Mouse (Mus musculus): ENCODE results near the gene Ism2. TPM values are rescaled to one million over a fixed set of nuclear protein-coding genes. Genes with fewer than 3 reads are reported as not detected.

The Ism2 gene
- polyA plus RNA-seq, 1 experiment from 2014 or later: 0.23 TPM

DNA sequence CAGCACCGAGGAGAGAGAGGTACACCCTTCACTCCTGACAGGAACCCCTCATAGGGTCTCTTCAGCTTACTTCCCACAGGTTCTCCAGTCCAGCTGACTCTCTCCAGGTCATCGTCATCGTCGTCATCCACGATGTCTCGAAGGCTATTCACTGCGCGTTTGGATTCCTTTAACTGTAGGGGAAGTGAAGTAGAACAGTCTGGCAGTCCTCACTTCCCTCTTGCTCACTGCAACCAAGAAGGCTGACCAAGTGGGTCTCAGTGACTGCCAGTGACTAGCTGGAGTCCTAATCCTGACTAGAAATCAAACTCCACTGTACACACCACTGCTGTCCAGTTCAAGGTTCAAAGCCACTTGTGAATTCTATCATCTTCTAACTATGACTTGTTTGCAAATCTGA, 38.9 kb downstream of the Ism2 start:
- peaks cover 62% of the 10 kb centered on the region for H3K36me3 ChIP-seq (ENCODE audit: control insufficient read depth, insufficient read depth)
- no peak overlapping the region for H3K4me2 ChIP-seq (replicated peaks; ENCODE audit: low read depth)
- H3K27me3 ChIP-seq (replicated peaks; ENCODE audit: control insufficient read depth, insufficient read depth, low read length): no peaks in the 10 kb centered on the region
- no peak for ATAC-seq
- TF ChIP-seq CTCF (IDR thresholded peaks at IDR 0.05; ENCODE audit: low read depth): no peak
- no peaks in the 10 kb centered on the region for H3K9me3 ChIP-seq (ENCODE audit: control insufficient read depth)
- 96% methylated on average over 8 of the region's 8 CpGs for WGBS
- H3K4me1 ChIP-seq (replicated peaks; ENCODE audit: control insufficient read depth, insufficient read depth, low read length): no peaks in the 10 kb centered on the region
- no peak overlapping the region for H3K27ac ChIP-seq (ENCODE audit: low read depth, low read length)
- H3K4me3 ChIP-seq (ENCODE audit: low read depth, low read length): no peak overlapping the region
- no peak overlapping the region for H3K9ac ChIP-seq (ENCODE audit: low read depth, low read length)

DNA sequence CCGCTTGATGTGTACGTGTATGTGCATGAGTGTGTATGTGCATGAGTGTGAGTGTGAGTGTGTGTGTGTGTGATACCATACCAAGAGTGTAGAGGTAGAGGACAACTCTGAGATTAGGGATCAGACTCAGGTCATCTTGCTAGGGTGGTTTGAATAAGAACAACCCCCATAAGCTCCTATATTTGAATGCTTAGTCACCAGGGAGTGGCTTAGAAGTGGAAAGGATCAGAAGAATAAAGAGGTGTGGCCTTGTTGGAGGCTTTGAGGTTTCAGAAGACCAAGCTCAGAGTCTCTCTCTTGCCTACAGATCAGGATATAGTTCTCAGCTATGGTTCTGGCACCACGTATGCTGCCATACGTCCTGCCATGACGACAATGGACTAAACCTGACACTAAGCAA, 42.9 kb downstream of the Ism2 start:
- 94% methylated on average over 5 of the region's 5 CpGs for WGBS
- Histone ChIP-seq H3K4me1 (replicated peaks; ENCODE audit: control insufficient read depth, insufficient read depth, low read length) (no peaks in the 10 kb centered on the region), H3K36me3 (ENCODE audit: control insufficient read depth, insufficient read depth) (peaks cover 73% of the 10 kb centered on the region), H3K4me3 (ENCODE audit: low read depth, low read length) (no peak overlapping the region), H3K9me3 (ENCODE audit: control insufficient read depth) (no peaks in the 10 kb centered on the region), H3K27me3 (replicated peaks; ENCODE audit: control insufficient read depth, insufficient read depth, low read length) (no peaks in the 10 kb centered on the region), H3K27ac (ENCODE audit: low read depth, low read length) (no peak overlapping the region), H3K9ac (ENCODE audit: low read depth, low read length) (no peak overlapping the region), H3K4me2 (replicated peaks; ENCODE audit: low read depth) (no peak overlapping the region)
- no peak for TF ChIP-seq CTCF (IDR thresholded peaks at IDR 0.05; ENCODE audit: low read depth)
- no peak for ATAC-seq

DNA sequence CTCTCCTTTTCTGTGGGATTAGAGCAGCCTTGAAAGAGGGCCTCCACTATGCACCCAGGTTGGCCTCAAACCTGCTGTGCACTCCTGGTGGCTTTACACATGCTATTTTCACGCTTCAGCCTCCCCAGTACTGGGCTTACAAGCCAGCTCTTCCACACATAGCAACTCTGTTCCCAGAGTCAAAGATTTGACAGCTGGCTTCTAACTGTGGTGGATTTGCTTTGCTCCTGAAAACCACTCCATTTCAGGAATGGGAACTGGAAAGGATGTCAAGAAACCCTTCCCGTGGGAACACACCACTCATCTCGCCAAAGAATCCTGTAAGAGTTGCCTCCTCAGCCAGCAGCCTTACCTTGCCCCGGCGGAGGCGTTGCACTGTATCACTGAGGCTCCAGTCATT, 45.6 kb downstream of the Ism2 start:
- no peaks in the 10 kb centered on the region for H3K9me3 ChIP-seq (ENCODE audit: control insufficient read depth)
- H3K4me1 ChIP-seq (replicated peaks; ENCODE audit: control insufficient read depth, insufficient read depth, low read length): no peaks in the 10 kb centered on the region
- H3K27ac ChIP-seq (ENCODE audit: low read depth, low read length): no peak overlapping the region
- peaks cover 84% of the 10 kb centered on the region for H3K36me3 ChIP-seq (ENCODE audit: control insufficient read depth, insufficient read depth)
- H3K4me3 ChIP-seq (ENCODE audit: low read depth, low read length): no peak overlapping the region
- H3K4me2 ChIP-seq (replicated peaks; ENCODE audit: low read depth): no peak overlapping the region
- H3K27me3 ChIP-seq (replicated peaks; ENCODE audit: control insufficient read depth, insufficient read depth, low read length): no peaks in the 10 kb centered on the region
- no peak for TF ChIP-seq CTCF (IDR thresholded peaks at IDR 0.05; ENCODE audit: low read depth)
- H3K9ac ChIP-seq (ENCODE audit: low read depth, low read length): no peak overlapping the region
- WGBS: 94% methylated on average over 6 of the region's 6 CpGs
- ATAC-seq: no peak

DNA sequence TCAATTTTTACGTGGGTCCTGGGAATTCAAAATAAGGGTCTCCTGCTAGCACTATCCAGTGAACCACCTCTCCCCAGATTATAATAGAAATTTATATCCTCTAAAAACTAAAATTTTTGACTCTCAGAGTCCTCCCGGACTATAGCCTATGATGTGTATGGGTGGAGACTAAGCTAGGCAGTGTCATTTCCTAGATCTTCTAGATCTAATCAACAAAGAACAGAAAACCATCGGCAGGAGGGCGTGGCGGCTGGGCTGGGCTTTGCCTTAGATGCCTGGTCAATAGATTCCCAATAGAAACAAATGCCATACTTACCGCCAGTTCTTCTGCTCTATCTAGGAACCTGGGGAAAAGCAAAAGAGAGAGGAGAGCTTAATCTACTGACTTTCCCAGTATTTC, 49.3 kb downstream of the Ism2 start:
- Histone ChIP-seq H3K36me3 (ENCODE audit: control insufficient read depth, insufficient read depth) (peaks cover 76% of the 10 kb centered on the region), H3K4me3 (ENCODE audit: low read depth, low read length) (no peak overlapping the region), H3K4me1 (replicated peaks; ENCODE audit: control insufficient read depth, insufficient read depth, low read length) (no peaks in the 10 kb centered on the region), H3K9ac (ENCODE audit: low read depth, low read length) (no peak overlapping the region), H3K9me3 (ENCODE audit: control insufficient read depth) (no peaks in the 10 kb centered on the region), H3K4me2 (replicated peaks; ENCODE audit: low read depth) (no peak overlapping the region), H3K27me3 (replicated peaks; ENCODE audit: control insufficient read depth, insufficient read depth, low read length) (no peaks in the 10 kb centered on the region), H3K27ac (ENCODE audit: low read depth, low read length) (no peak overlapping the region)
- ATAC-seq: no peak
- 79% methylated on average over 6 of the region's 6 CpGs for WGBS
- TF ChIP-seq CTCF (IDR thresholded peaks at IDR 0.05; ENCODE audit: low read depth): no peak

DNA sequence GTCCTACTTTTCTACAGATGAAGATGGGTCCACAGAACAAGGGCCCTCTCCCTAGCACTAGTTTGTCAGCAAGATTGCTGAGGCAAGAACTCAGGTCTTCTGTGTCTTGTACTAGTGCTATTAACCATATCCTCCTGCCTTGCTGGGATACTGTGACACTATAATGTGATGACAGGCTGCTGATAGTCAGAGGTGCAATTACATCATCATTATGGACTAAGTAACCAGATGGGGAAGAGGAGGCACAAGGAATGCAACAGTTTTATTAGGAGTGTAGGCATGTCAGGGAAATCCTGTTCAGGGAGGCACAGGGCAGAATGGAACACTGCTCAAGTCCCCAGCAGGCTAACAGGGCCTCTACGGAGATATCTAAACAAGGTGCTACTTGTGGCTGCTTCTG, 60.9 kb downstream of the Ism2 start, which contains the start of gene Noxred1:
Gene Noxred1 (minus strand): TSS at position 101 of the 400 bp plus-strand sequence.
- H3K9me3 ChIP-seq (ENCODE audit: control insufficient read depth): no peaks in the 10 kb centered on the region
- no peak for TF ChIP-seq CTCF (IDR thresholded peaks at IDR 0.05; ENCODE audit: low read depth)
- H3K27me3 ChIP-seq (replicated peaks; ENCODE audit: control insufficient read depth, insufficient read depth, low read length): no peaks in the 10 kb centered on the region
- peaks cover 54% of the 10 kb centered on the region for H3K36me3 ChIP-seq (ENCODE audit: control insufficient read depth, insufficient read depth)
- H3K9ac ChIP-seq (ENCODE audit: low read depth, low read length): no peak within 1 kb of the TSS
- H3K4me2 ChIP-seq (replicated peaks; ENCODE audit: low read depth): no peak within 1 kb of the TSS
- no peak within 1 kb of the TSS for H3K27ac ChIP-seq (ENCODE audit: low read depth, low read length)
- 100% methylated on average over 1 of the region's 1 CpGs for WGBS
- no peak for ATAC-seq
- H3K4me3 ChIP-seq (ENCODE audit: low read depth, low read length): no peak within 1 kb of the TSS
- H3K4me1 ChIP-seq (replicated peaks; ENCODE audit: control insufficient read depth, insufficient read depth, low read length): no peaks in the 10 kb centered on the region

DNA sequence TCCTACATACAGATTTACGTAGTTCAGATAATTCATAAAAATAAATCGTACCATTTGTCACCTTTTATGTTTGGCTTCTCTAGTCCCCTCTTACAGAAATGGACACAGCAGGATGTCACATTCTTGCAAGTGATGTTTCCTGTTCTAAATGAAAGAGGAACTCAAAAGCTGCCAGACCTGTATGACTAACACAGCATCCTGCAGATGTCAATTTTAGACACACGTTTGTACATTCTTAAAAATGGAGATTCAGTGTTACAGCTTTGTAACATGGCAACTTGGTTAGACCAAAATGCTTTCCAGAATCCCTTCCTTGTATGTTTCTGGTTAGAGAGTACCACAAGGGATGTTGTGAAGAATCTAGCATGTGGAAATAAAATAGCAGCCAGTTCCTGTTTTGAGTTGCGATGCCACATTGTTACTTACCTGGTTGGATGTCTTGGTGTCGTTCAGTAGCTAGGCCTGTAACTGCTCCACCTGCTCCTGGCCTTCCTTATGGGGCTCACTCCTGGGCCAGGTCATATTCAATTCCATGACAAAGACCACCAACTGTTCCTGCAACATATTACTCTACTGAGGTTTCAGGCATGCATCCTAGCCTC, 62.5 kb downstream of the Ism2 start:
- 84% methylated on average over 5 of the region's 5 CpGs for WGBS
- Histone ChIP-seq H3K9me3 (ENCODE audit: control insufficient read depth) (no peaks in the 10 kb centered on the region), H3K9ac (ENCODE audit: low read depth, low read length) (no peak overlapping the region), H3K27me3 (replicated peaks; ENCODE audit: control insufficient read depth, insufficient read depth, low read length) (no peaks in the 10 kb centered on the region), H3K27ac (ENCODE audit: low read depth, low read length) (no peak overlapping the region), H3K36me3 (ENCODE audit: control insufficient read depth, insufficient read depth) (peaks cover 42% of the 10 kb centered on the region), H3K4me3 (ENCODE audit: low read depth, low read length) (no peak overlapping the region), H3K4me1 (replicated peaks; ENCODE audit: control insufficient read depth, insufficient read depth, low read length) (no peaks in the 10 kb centered on the region), H3K4me2 (replicated peaks; ENCODE audit: low read depth) (no peak overlapping the region)
- no peak for TF ChIP-seq CTCF (IDR thresholded peaks at IDR 0.05; ENCODE audit: low read depth)
- no peak for ATAC-seq
